Mouse (Mus musculus): Measurements from ENCODE around the gene Scgb1b10. TPM values are rescaled to one million over a fixed set of nuclear protein-coding genes. Genes with fewer than 3 reads are reported as not detected.

Gene Scgb1b10
- polyA plus RNA-seq (2017; shearing (Covaris generic)) = not detected

DNA sequence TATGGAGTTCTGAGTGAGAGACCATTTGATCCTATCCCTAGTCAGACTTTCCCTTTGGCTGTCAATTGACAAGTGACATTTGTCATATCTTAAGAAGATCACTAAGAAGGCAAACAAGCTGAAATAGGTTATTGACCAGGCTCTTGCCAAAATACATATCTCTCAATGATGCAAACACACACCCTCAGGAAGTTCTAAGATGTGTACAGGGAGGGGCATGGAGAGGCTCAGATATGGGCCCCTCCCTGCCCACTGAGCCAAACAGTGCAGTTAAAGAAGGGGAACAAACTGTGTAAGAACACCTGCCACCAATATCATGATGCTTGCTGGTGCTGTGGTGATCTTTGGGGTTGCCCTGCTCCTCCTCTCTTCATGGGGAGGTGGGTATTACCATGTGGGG is at the start of gene Scgb1b10:
Gene Scgb1b10, plus strand, starts transcription at position 301 of the 400 bp plus-strand sequence.

Other genes with a start within 250 kb of the Scgb1b10 start
- gene Scgb2b11, start 110.3 kb downstream of the Scgb1b10 start, polyA plus RNA-seq (2017; shearing (Covaris generic)) = not detected
- gene Scgb1b11, start 122.0 kb downstream of the Scgb1b10 start, polyA plus RNA-seq (2017; shearing (Covaris generic)) = not detected
- gene Scgb2b12, start 226.4 kb downstream of the Scgb1b10 start, polyA plus RNA-seq (2017; shearing (Covaris generic)) = not detected
- not detected for gene Scgb1b12, start 233.3 kb downstream of the Scgb1b10 start, polyA plus RNA-seq (2017; shearing (Covaris generic))